ENCODE assay signal across 22 mouse cellular contexts in the genomic region with DNA sequence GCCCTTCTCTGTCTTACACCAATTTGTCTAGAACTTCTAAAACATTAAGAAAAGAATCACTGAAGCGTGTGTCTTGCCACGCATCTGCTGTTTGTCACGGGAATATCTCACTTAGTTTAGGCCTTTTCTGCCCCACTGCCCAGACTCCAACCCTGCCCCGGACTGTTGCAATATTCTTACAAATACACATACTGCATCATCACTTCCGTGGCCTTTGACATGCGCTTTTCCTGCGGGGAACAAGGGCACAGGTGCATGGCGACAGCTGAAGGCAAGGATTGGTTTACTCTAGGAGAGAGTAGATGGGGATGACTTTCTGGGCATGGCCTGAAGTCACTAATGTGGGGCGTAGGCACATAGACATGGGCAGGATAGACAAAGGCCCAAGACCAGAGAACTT. TPM values are rescaled to one million over a fixed set of nuclear protein-coding genes. Genes with fewer than 3 reads are reported as not detected.
DNase-seq lines count a peak whose midpoint lies in the region; ATAC-seq and TF ChIP-seq lines count a peak whose summit lies in the region.
"Had no signal": no experiment of that assay in that cellular context is flagged by ENCODE, and none has a peak within 500 bp of the region (broad histone marks: within the 10 kb centered on the region; RNA-seq: fewer than 3 reads in every experiment).

No protein-coding gene starts in this region.

- peak overlapping the region; percentile 72; the same call in 1 of the 2 replicates for H3K27ac ChIP-seq in liver, adult 2 months (replicated peaks; ENCODE audit: insufficient read depth, low read depth, low read length)
- peak overlapping the region; percentile 89; the same call in 1 of the 2 replicates for H3K27ac ChIP-seq in intestine, embryonic 15.5 days
- peak overlapping the region; percentile 64; the same call in 1 of the 2 replicates for H3K27ac ChIP-seq in liver, embryonic 15.5 days (replicated peaks)
- peak overlapping the region; percentile 61 for H3K27ac ChIP-seq in stomach, embryonic 15.5 days
- H3K27ac ChIP-seq: embryonic facial prominence, embryonic 13.5 days; gastrocnemius, adult 2 months; midbrain, embryonic 10.5 days; neural tube, embryonic 12.5 days had no signal

- no peak for TF ChIP-seq CTCF in liver, adult 2 months (IDR thresholded peaks at IDR 0.05; ENCODE audit: low read depth, low read length)

- no peak for TF ChIP-seq POLR2A in liver, adult 2 months (IDR thresholded peaks at IDR 0.05; ENCODE audit: extremely low read depth, insufficient read depth, low read length)

- H3K27me3 ChIP-seq in liver, adult 2 months (ENCODE audit: control insufficient read depth, insufficient read depth, low read length): no peaks in the 10 kb centered on the region
- H3K27me3 ChIP-seq in intestine, embryonic 15.5 days (replicated peaks): no peaks in the 10 kb centered on the region
- H3K27me3 ChIP-seq in liver, embryonic 15.5 days: no peaks in the 10 kb centered on the region
- no peaks in the 10 kb centered on the region for H3K27me3 ChIP-seq in stomach, embryonic 15.5 days (replicated peaks)
- H3K27me3 ChIP-seq: embryonic facial prominence, embryonic 13.5 days; neural tube, embryonic 12.5 days; Patski had no signal

- H3K4me2 ChIP-seq in intestine, embryonic 15.5 days (replicated peaks): no peak overlapping the region
- H3K4me2 ChIP-seq in liver, embryonic 15.5 days: no peak overlapping the region
- H3K4me2 ChIP-seq in stomach, embryonic 15.5 days: no peak overlapping the region
- H3K4me2 ChIP-seq: embryonic facial prominence, embryonic 13.5 days; neural tube, embryonic 12.5 days had no signal

- peak; percentile 62 for DNase-seq in liver, adult 2 months (ENCODE audit: extremely low read depth, low read depth, low spot score)
- no peak for DNase-seq in liver
- DNase-seq in frontal cortex, postnatal 10 days (ENCODE audit: low spot score in 2 of 2): no peak
- no peak for DNase-seq in thymus, postnatal 0 days (ENCODE audit: low spot score)
- DNase-seq: adrenal gland, postnatal 36 days; cerebellum, adult 8-10 months; gastrocnemius, adult 2 months; layer of hippocampus, postnatal 36 days; right cerebral cortex, postnatal 14 days had no signal

- 41% methylated on average over 9 of the region's 9 CpGs for WGBS in liver, adult 2 months
- WGBS in intestine, embryonic 15.5 days: 72% methylated on average over 9 of the region's 9 CpGs
- WGBS in liver, embryonic 15.5 days (ENCODE audit: insufficient replicate concordance): 66% methylated on average over 9 of the region's 9 CpGs
- WGBS in stomach, embryonic 15.5 days: 74% methylated on average over 9 of the region's 9 CpGs

- ATAC-seq in intestine, embryonic 15.5 days: no peak
- 0 out of 2 replicates have a peak, but pooled peaks have one; percentile 38 for ATAC-seq in liver, embryonic 15.5 days (ENCODE audit: insufficient read depth)
- no peak for ATAC-seq in stomach, embryonic 15.5 days (ENCODE audit: insufficient read depth, low FRiP score, low read depth)
- ATAC-seq: activated CD4-positive, CD25-positive, alpha-beta regulatory T cell, adult 4 months; forebrain, embryonic 16.5 days; Patski had no signal

- no peaks in the 10 kb centered on the region for H3K9me3 ChIP-seq in intestine, embryonic 15.5 days
- no peaks in the 10 kb centered on the region for H3K9me3 ChIP-seq in liver, embryonic 15.5 days (replicated peaks)
- no peaks in the 10 kb centered on the region for H3K9me3 ChIP-seq in stomach, embryonic 15.5 days
- H3K9me3 ChIP-seq: embryonic facial prominence, embryonic 13.5 days; midbrain, embryonic 10.5 days; neural tube, embryonic 12.5 days had no signal

- H3K4me1 ChIP-seq in liver, adult 2 months (ENCODE audit: control insufficient read depth, insufficient read depth, low read length): peaks cover 14% of the 10 kb centered on the region
- peaks cover 18% of the 10 kb centered on the region for H3K4me1 ChIP-seq in intestine, embryonic 15.5 days (replicated peaks)
- peaks cover 39% of the 10 kb centered on the region for H3K4me1 ChIP-seq in liver, embryonic 15.5 days (replicated peaks)
- 0 out of 2 replicates have a peak, but pooled peaks cover 8% of the 10 kb centered on the region for H3K4me1 ChIP-seq in stomach, embryonic 15.5 days
- H3K4me1 ChIP-seq: embryonic facial prominence, embryonic 13.5 days; neural tube, embryonic 12.5 days had no signal

- H3K9ac ChIP-seq in liver, adult 2 months (ENCODE audit: low read depth, low read length): no peak overlapping the region
- no peak overlapping the region for H3K9ac ChIP-seq in intestine, embryonic 15.5 days
- H3K9ac ChIP-seq in liver, embryonic 15.5 days: no peak overlapping the region
- H3K9ac ChIP-seq in stomach, embryonic 15.5 days: no peak overlapping the region
- H3K9ac ChIP-seq: embryonic facial prominence, embryonic 13.5 days; neural tube, embryonic 12.5 days had no signal

- H3K36me3 ChIP-seq in liver, adult 2 months (ENCODE audit: control insufficient read depth, insufficient read depth, low read length): no peaks in the 10 kb centered on the region
- H3K36me3 ChIP-seq in intestine, embryonic 15.5 days: no peaks in the 10 kb centered on the region
- H3K36me3 ChIP-seq in liver, embryonic 15.5 days (replicated peaks): no peaks in the 10 kb centered on the region
- 0 out of 2 replicates have a peak, but pooled peaks cover 6% of the 10 kb centered on the region for H3K36me3 ChIP-seq in stomach, embryonic 15.5 days
- H3K36me3 ChIP-seq: embryonic facial prominence, embryonic 13.5 days; midbrain, embryonic 10.5 days; neural tube, embryonic 12.5 days had no signal

- no peak overlapping the region for H3K4me3 ChIP-seq in liver, adult 2 months (ENCODE audit: insufficient read depth, low read depth, low read length)
- H3K4me3 ChIP-seq in intestine, embryonic 15.5 days (replicated peaks): no peak overlapping the region
- H3K4me3 ChIP-seq in liver, embryonic 15.5 days (replicated peaks): no peak overlapping the region
- no peak overlapping the region for H3K4me3 ChIP-seq in stomach, embryonic 15.5 days (replicated peaks)
- H3K4me3 ChIP-seq: embryonic facial prominence, embryonic 13.5 days; gastrocnemius, adult 2 months; midbrain, embryonic 10.5 days; neural tube, embryonic 12.5 days had no signal

- no peaks in the 10 kb centered on the region for H3K79me2 ChIP-seq in liver, adult 2 months (ENCODE audit: control insufficient read depth, insufficient read depth, low read length)

RNA-seq across cellular contexts. Expression of a gene that starts 31.6 kb away (rescaled TPM):
- total RNA-seq in liver, adult 2 months (2014; rRNA removed): 6.4 and 16.8 TPM in 2 replicates
- 4.5 and 7.8 TPM in 2 replicates for polyA plus RNA-seq in liver, adult 2 months (2012; rRNA removed)
- polyA plus RNA-seq in intestine, embryonic 15.5 days (2015; fragmentation: Nextera tagmentation; extraction: Ambion mirVana): 12.7 and 18.3 TPM in 2 replicates
- polyA plus RNA-seq in liver, embryonic 15.5 days (2015; fragmentation: Nextera tagmentation; extraction: Ambion mirVana): 23.8 and 24.1 TPM in 2 replicates
- 13.4 and 13.8 TPM in 2 replicates for polyA plus RNA-seq in stomach, embryonic 15.5 days (2015; fragmentation: Nextera tagmentation; extraction: Ambion mirVana)
- 3.0 and 3.8 TPM in 2 replicates for polyA plus RNA-seq in thymus, postnatal 0 days (2015; fragmentation: Nextera tagmentation; extraction: Ambion mirVana)
- total RNA-seq: common myeloid progenitor, adult 5-6 weeks; hematopoietic stem cell, adult 5-6 weeks; monocyte, adult 5-6 weeks had no signal
- polyA plus RNA-seq: activated CD4-positive, CD25-positive, alpha-beta regulatory T cell, adult 4 months; C2C12; Patski had no signal

RNA-seq across cellular contexts. Expression of a gene that starts 50.4 kb away (rescaled TPM):
- 63.4 and 64.1 TPM in 2 replicates for total RNA-seq in liver, adult 2 months (2014; rRNA removed)
- 20.6 and 24.1 TPM in 2 replicates for polyA plus RNA-seq in liver, adult 2 months (2012; rRNA removed)
- polyA plus RNA-seq in intestine, embryonic 15.5 days (2015; fragmentation: Nextera tagmentation; extraction: Ambion mirVana): 39.8 and 41.8 TPM in 2 replicates
- 24.7 and 29.0 TPM in 2 replicates for polyA plus RNA-seq in liver, embryonic 15.5 days (2015; fragmentation: Nextera tagmentation; extraction: Ambion mirVana)
- polyA plus RNA-seq in stomach, embryonic 15.5 days (2015; fragmentation: Nextera tagmentation; extraction: Ambion mirVana): 37.7 and 45.5 TPM in 2 replicates
- 13.1 and 13.9 TPM in 2 replicates for polyA plus RNA-seq in thymus, postnatal 0 days (2015; fragmentation: Nextera tagmentation; extraction: Ambion mirVana)
